Mouse (Mus musculus) limb, embryonic 13.5 days (tissue): ENCODE data around the gene Atp6v1g2. TPM values are rescaled to one million over a fixed set of nuclear protein-coding genes. Genes with fewer than 3 reads are reported as not detected.
A peak's percentile ranks its signal among the peaks of the same experiment; 100 is the strongest.

ENCODE experiments used
- ATAC-seq: fragments of 200-750 bp; cut with Nextera tagmentation; 2 replicates; pipeline ENCODE4 v1.8.0; 2017; ENCODE audit warnings: low read depth, moderate number of reproducible peaks, moderate TSS enrichment; ENCODE audit not compliant: low FRiP score
- H3K27ac ChIP-seq: fragments of 300-500 bp; sonication (generic); 2 replicates; pipeline ENCODE4 v1.5.1; 2015; ENCODE audit warnings: inconsistent platforms, mild to moderate bottlenecking, moderate library complexity
- H3K27me3 ChIP-seq: fragments of 300-500 bp; sonication (generic); 2 replicates; pipeline ENCODE4 v1.6.1; 2015; ENCODE audit warnings: mild to moderate bottlenecking, inconsistent platforms
- H3K36me3 ChIP-seq: fragments of 300-500 bp; sonication (generic); 2 replicates; pipeline ENCODE4 v1.6.1; 2015; ENCODE audit warnings: inconsistent platforms, mild to moderate bottlenecking, moderate library complexity
- H3K4me1 ChIP-seq: fragments of 300-500 bp; sonication (generic); 2 replicates; pipeline ENCODE4 v1.6.1; 2015; ENCODE audit warnings: inconsistent platforms
- H3K4me2 ChIP-seq: fragments of 300-500 bp; sonication (generic); replicated peaks from 2 replicates; pipeline ENCODE4 v1.6.1; 2015; ENCODE audit warnings: inconsistent platforms, mild to moderate bottlenecking, moderate library complexity
- H3K4me3 ChIP-seq: fragments of 300-500 bp; sonication (generic); 2 replicates; pipeline ENCODE4 v1.5.1; 2015; ENCODE audit warnings: moderate library complexity, mild to moderate bottlenecking, inconsistent platforms
- H3K9ac ChIP-seq: fragments of 300-500 bp; sonication (generic); 2 replicates; pipeline ENCODE4 v1.6.1; 2015; ENCODE audit warnings: mild to moderate bottlenecking, inconsistent platforms
- H3K9me3 ChIP-seq: fragments of 300-500 bp; sonication (generic); 2 replicates; pipeline ENCODE4 v1.6.1; 2016; ENCODE audit warnings: inconsistent platforms
- WGBS: fragments of 180-500 bp; shearing (Covaris S2); methylation state at CpG from one replicate; pipeline ENCODE4 v1.1.7; 2015; 5-methylcytosine and 5-hydroxymethylcytosine counted together
- polyA plus RNA-seq: library from polyadenylated mRNA; unstranded; fragments of >200 nt; fragmentation: Nextera tagmentation; extraction: Ambion mirVana; gene quantifications from 2 replicates; pipeline ENCODE4 v1.2.1, GENCODE M21; 2015

Atp6v1g2 gene
- polyA plus RNA-seq, 1 experiment from 2014 or later = 4.2 TPM

- Histone ChIP-seq H3K27me3 (no peaks in the 10 kb centered on the region), H3K36me3 (peaks cover 75% of the 10 kb centered on the region), H3K9me3 (no peaks in the 10 kb centered on the region), H3K4me3 (no peak overlapping the region), H3K27ac (no peak overlapping the region), H3K4me1 (peaks cover 3% of the 10 kb centered on the region), H3K4me2 (no peak overlapping the region), H3K9ac (no peak overlapping the region)
- no peak for ATAC-seq
- WGBS = 80% methylated on average over 5 of the region's 5 CpGs
Measured at GRCm38 (mm10) chr17:35251981-35252380, 18.5 kb downstream of the Atp6v1g2 start.

GRCm38 (mm10) chr17:35252619-35253292 is 19.3 kb downstream of the Atp6v1g2 start:
- WGBS = 84% methylated on average over 18 of the region's 18 CpGs
- no peak overlapping the region for H3K4me2 ChIP-seq
- H3K27ac ChIP-seq = no peak overlapping the region
- H3K9me3 ChIP-seq = no peaks in the 10 kb centered on the region
- H3K27me3 ChIP-seq = no peaks in the 10 kb centered on the region
- no peak overlapping the region for H3K4me3 ChIP-seq
- ATAC-seq = no peak
- no peak overlapping the region for H3K9ac ChIP-seq
- peaks cover 67% of the 10 kb centered on the region for H3K36me3 ChIP-seq
- peaks cover 1% of the 10 kb centered on the region; the same call in 1 of the 2 replicates for H3K4me1 ChIP-seq

- ATAC-seq = no peak
- Histone ChIP-seq H3K36me3 (peaks cover 60% of the 10 kb centered on the region), H3K4me2 (no peak overlapping the region), H3K27ac (no peak overlapping the region), H3K9me3 (no peaks in the 10 kb centered on the region), H3K4me1 (peaks cover 3% of the 10 kb centered on the region; the same call in 1 of the 2 replicates), H3K9ac (no peak overlapping the region), H3K4me3 (no peak overlapping the region), H3K27me3 (0 out of 2 replicates have a peak, but pooled peaks cover 2% of the 10 kb centered on the region)
- 89% methylated on average over 32 of the region's 32 CpGs for WGBS
Measured at GRCm38 (mm10) chr17:35253293-35254093, 20.0 kb downstream of the Atp6v1g2 start.

DNA sequence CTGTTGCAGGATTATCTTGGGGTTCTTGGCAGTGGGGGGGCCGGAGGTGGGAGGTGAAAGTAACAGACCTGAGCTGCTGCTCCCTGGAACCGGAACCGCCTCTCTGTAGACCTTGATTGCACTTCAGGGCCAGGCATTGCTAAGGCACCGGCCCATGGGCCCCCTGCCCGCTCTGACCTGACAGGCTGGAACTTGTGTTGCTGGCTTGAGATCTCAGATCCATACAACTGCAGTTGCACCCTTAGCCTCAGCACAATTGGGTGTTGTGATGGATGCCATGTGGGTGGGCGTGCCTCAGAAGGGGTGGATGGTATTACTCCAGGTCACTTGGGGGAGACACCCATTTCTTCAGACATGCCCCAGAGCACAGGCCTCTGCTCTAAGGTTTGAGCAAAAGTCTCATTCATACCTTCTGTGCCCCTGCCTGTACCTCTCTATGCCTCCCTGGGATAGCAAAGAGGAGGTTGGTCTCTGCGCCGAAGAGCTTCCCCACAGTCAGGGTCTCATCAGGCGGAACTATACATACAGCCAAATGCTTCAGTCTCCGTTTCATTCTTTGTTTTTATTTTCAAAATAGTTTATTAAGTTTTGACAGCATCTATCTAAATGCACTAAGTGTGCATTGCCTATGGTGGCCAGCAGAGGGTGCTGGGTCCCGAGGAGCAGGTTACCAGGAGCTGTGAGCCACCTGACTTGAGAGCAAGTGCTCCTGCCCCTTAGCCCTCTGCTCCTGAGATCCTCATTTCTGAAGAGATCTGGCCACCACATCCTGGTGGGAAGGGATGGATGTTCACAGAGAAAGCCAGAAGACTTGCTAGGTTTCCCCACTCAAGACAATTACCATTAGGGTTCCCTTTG is 21.0 kb downstream of the Atp6v1g2 start:
- Histone ChIP-seq H3K27ac (no peak overlapping the region), H3K27me3 (peaks cover 10% of the 10 kb centered on the region), H3K4me2 (no peak overlapping the region), H3K9ac (no peak overlapping the region), H3K36me3 (peaks cover 50% of the 10 kb centered on the region), H3K9me3 (no peaks in the 10 kb centered on the region), H3K4me1 (peaks cover 3% of the 10 kb centered on the region; the same call in 1 of the 2 replicates), H3K4me3 (no peak overlapping the region)
- ATAC-seq = 0 out of 2 replicates have a peak, but pooled peaks have one; percentile 10
- 61% methylated on average over 11 of the region's 11 CpGs for WGBS

GRCm38 (mm10) chr17:35255301-35255700 is 21.8 kb downstream of the Atp6v1g2 start:
- H3K4me3 ChIP-seq = no peak overlapping the region
- peaks cover 3% of the 10 kb centered on the region; the same call in 1 of the 2 replicates for H3K4me1 ChIP-seq
- no peak overlapping the region for H3K4me2 ChIP-seq
- no peak overlapping the region for H3K27ac ChIP-seq
- ATAC-seq = no peak
- no peaks in the 10 kb centered on the region for H3K9me3 ChIP-seq
- peaks cover 41% of the 10 kb centered on the region for H3K36me3 ChIP-seq
- H3K27me3 ChIP-seq = peaks cover 17% of the 10 kb centered on the region
- WGBS = 72% methylated on average over 3 of the region's 3 CpGs
- H3K9ac ChIP-seq = no peak overlapping the region

GRCm38 (mm10) chr17:35255704-35256103 is 22.2 kb downstream of the Atp6v1g2 start:
- no peak overlapping the region for H3K4me2 ChIP-seq
- 47% methylated on average over 4 of the region's 4 CpGs for WGBS
- no peak overlapping the region for H3K4me3 ChIP-seq
- no peak overlapping the region for H3K27ac ChIP-seq
- H3K4me1 ChIP-seq = peaks cover 3% of the 10 kb centered on the region; the same call in 1 of the 2 replicates
- ATAC-seq = no peak
- H3K36me3 ChIP-seq = peaks cover 37% of the 10 kb centered on the region
- no peaks in the 10 kb centered on the region for H3K9me3 ChIP-seq
- H3K9ac ChIP-seq = no peak overlapping the region
- H3K27me3 ChIP-seq = peaks cover 21% of the 10 kb centered on the region

DNA sequence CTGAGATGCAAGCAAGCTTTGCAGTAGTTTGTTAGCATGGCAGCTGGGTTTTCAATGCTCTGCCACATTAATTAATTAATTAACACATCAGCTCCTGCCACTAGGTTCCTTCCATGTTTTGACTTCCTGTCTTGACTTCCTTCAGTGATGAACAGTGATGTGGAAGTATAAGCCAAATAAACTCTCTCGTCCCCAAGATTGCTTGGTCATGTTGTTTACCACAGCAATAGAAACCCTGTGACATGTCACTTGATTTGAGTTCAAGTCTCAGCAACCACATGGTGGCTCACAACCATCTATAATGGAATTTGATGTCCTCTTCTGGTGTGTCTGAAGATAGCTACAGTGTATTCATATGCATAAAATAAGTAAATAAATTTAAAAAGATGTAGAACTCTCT is 23.9 kb downstream of the Atp6v1g2 start:
- ATAC-seq = no peak
- Histone ChIP-seq H3K36me3 (peaks cover 22% of the 10 kb centered on the region), H3K9me3 (no peaks in the 10 kb centered on the region), H3K27me3 (peaks cover 38% of the 10 kb centered on the region), H3K27ac (no peak overlapping the region), H3K4me2 (no peak overlapping the region), H3K4me3 (no peak overlapping the region), H3K9ac (no peak overlapping the region), H3K4me1 (peaks cover 3% of the 10 kb centered on the region; the same call in 1 of the 2 replicates)
- 80% methylated on average over 1 of the region's 1 CpGs for WGBS

DNA sequence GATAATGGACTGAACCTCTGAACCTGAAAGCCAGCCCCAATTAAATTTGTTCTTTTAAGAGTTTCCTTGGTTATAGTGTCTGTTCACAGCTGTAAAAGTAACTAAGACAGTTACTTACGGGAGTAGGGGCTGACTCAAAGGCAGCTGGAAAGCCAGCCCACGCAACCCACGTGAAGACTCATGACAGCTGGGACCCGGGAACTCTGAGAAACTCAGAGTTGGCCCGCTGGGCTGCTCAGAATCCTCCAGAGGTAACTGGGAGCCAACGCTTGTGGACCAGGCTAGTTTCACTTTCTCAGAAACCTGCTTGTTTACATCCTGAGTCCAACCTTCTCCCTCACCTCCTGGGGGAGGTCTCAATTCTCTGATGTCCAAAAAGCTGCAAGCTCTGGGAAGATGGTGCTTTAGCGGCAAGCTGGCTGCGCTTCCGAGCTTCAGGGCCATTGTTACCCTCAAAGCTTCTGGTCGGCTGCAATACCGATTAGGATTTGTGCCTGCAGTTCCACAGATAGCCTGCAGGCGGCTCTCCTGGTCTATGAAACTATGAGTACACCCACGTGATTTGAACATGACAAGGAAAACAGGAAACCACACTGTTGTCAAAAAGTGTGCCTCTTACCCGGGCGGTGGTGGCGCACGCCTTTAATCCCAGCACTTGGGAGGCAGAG is 24.5 kb downstream of the Atp6v1g2 start:
- WGBS = 17% methylated on average over 17 of the region's 17 CpGs
- Histone ChIP-seq H3K36me3 (peaks cover 16% of the 10 kb centered on the region), H3K9ac (peak overlapping the region; percentile 19; the same call in 1 of the 2 replicates), H3K27me3 (peaks cover 43% of the 10 kb centered on the region), H3K4me3 (peak overlapping the region; percentile 15; the same call in 1 of the 2 replicates), H3K4me1 (peaks cover 6% of the 10 kb centered on the region; the same call in 1 of the 2 replicates), H3K27ac (no peak overlapping the region), H3K9me3 (no peaks in the 10 kb centered on the region), H3K4me2 (peak overlapping the region; percentile 44)
- no peak for ATAC-seq

DNA sequence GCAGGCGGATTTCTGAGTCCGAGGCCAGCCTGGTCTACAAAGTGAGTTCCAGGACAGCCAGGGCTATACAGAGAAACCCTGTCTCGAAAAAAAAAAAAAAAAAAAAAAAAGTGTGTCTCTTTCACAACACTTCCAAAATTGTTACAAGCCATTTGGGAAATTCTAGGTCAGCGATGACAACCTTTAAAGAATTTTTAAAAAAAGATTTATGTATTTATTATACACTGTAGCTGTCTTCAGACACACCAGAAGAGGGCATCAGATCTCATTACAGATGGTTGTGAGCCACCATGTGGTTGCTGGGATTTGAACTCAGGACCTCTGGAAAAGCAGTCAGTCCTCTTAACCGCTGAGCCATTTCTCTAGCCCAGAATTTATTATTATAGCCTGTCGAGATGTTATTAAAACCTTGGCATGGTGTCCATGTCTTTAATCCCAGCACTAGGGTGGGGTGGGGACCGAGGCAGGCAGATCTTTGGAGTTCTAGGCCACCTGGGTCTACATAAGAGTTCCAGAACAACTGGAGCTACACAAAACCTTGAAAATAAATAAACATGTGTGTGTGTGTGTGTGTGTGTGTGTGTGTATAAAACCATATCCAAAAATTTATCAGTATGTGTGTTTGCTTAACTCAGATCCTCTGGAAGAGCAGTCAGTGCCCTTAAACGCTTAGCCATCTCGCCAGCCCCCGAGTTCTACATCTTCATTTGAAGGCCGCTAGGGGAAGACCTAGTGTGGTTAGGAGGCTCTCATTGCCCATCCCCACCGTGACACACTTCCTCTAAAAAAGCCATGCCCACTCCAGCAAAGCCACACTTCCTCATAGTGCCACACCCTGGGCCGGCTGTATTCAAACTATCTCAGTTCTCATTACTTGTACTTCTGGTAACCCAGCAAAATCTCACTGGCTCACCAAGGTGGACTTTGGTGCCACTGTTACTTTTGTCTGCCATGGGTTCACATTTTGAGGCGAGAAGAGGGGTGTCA is 25.3 kb downstream of the Atp6v1g2 start:
- ATAC-seq = no peak
- no peaks in the 10 kb centered on the region for H3K9me3 ChIP-seq
- no peak overlapping the region for H3K27ac ChIP-seq
- H3K4me2 ChIP-seq = no peak overlapping the region
- H3K36me3 ChIP-seq = peaks cover 8% of the 10 kb centered on the region
- H3K4me3 ChIP-seq = no peak overlapping the region
- WGBS = 61% methylated on average over 13 of the region's 14 CpGs
- H3K9ac ChIP-seq = no peak overlapping the region
- H3K27me3 ChIP-seq = peaks cover 51% of the 10 kb centered on the region
- peaks cover 6% of the 10 kb centered on the region; the same call in 1 of the 2 replicates for H3K4me1 ChIP-seq

GRCm38 (mm10) chr17:35259621-35260020 is 26.2 kb downstream of the Atp6v1g2 start:
- H3K4me1 ChIP-seq = peaks cover 6% of the 10 kb centered on the region; the same call in 1 of the 2 replicates
- no peaks in the 10 kb centered on the region for H3K36me3 ChIP-seq
- H3K9me3 ChIP-seq = no peaks in the 10 kb centered on the region
- no peak overlapping the region for H3K9ac ChIP-seq
- H3K4me3 ChIP-seq = no peak overlapping the region
- H3K27me3 ChIP-seq = peaks cover 60% of the 10 kb centered on the region
- ATAC-seq = no peak
- 82% methylated on average over 4 of the region's 4 CpGs for WGBS
- no peak overlapping the region for H3K27ac ChIP-seq
- H3K4me2 ChIP-seq = no peak overlapping the region
